Mouse (Mus musculus) thymus, postnatal 0 days (tissue): ENCODE results near the gene Pstpip1. TPM values are rescaled to one million over a fixed set of nuclear protein-coding genes. Genes with fewer than 3 reads are reported as not detected.

ENCODE experiments used
- DNase-seq: peaks from one replicate; pipeline ENCODE4 v3.0.0-alpha.2; 2015; ENCODE audit warnings: low spot score
- polyA plus RNA-seq: library from polyadenylated mRNA; unstranded; fragments of >200 nt; fragmentation: Nextera tagmentation; extraction: Ambion mirVana; gene quantifications from 2 replicates; pipeline ENCODE4 v1.2.1, GENCODE M21; 2015

The Pstpip1 gene
- polyA plus RNA-seq = 68.2 and 72.6 TPM in 2 replicates

DNA sequence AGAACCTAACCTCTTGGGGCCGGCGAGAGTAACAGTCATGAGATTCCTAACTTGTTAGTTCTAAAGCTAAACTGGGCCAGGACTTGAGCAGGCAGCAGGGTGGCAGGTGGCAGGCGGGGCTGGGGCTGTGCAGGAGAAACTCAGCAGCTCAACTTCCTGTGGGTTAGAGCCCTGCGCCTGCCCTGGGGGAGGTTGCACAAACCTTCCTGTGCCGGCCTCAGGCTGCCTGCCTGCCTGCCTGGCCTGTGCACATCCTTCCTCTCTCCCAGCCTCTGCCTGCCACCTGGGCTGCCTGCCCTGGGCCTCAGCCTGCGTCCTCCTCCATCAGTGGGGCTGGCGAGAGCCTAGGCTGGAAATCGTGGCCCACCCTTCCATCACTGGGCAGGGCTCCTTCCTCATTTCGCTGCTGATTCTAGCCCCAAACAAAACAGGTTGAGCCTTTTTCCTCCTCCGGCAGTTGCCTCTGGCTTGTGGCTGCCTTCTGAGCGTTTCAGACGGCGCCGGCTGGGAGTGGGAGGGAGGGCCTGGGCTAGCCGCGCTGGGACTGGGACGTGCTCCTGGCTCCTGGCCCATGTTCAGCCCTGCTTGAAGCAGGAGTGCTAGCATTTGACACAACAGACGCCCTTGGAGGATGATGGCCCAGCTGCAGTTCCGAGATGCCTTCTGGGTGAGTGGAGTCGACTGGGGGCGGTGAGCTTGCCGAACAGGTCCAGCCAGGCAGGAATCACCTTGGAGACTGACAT lies at the start of gene Pstpip1:
Gene Pstpip1 (plus strand): TSS at position 185 of the 743 bp plus-strand sequence.
- peak; percentile 90 for DNase-seq

DNA sequence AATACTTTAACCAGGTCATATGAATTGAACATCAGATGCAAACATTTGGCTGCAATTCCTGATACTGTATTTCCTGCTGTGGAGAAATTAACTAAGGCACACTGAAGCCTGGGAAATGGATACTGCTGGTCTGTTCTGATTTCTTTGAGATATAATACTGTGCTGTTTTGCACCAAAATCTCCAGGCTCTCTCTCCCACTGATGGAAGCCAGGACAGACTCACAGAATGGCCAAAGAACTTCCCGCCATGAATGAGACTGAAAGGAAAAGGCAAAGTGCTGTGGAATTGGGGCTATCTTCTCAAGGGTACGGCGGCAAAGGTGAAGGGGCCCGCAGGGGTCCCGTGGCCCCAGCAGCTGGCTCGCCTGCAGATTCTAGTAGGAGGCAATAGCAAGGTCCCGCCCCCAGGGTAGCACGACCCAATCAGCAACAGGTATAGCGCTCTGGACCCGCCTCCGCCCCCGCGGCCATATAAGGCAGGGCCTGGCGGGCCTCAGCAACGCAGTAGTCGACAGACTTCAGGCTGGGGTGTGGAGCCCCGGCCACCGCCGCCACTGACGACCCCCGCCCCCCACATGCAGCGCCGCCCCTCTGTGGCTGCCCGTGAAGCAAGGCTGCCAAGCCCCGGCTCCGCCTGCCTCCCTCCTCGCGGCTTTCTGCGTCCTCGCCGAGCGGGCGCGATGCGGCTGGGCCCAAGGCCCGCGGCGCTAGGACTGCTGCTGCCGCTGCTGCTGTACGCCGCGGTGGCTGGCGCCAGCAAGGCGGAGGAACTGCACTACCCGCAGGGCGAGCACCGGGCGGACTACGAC lies 48.2 kb upstream of the Pstpip1 start, which contains the start of gene Rcn2:
Gene Rcn2 (plus strand): TSS at position 474 of the 809 bp plus-strand sequence.
- DNase-seq = peak; percentile 95

DNA sequence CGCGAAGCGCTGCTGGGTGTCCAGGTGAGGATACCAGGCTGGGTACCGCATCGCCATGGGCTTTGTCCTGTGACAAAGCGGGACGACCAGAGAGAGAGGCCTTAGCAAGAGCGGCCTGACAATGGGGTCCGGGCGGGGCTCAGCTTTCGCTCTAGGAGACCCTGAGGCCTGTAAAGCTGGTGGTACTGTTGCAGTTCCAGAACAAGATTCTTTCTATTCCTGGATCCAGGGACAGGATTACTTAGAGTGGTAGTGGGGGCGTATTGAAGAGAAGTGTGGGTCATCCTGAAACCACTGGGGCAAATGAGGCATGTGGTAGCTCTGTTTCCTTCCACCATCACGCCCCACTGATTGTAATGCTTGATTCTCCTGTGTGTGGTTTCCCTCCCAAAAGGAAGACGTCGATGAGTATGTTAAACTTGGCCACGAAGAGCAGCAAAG lies 47.6 kb upstream of the Pstpip1 start:
- no peak for DNase-seq

DNA sequence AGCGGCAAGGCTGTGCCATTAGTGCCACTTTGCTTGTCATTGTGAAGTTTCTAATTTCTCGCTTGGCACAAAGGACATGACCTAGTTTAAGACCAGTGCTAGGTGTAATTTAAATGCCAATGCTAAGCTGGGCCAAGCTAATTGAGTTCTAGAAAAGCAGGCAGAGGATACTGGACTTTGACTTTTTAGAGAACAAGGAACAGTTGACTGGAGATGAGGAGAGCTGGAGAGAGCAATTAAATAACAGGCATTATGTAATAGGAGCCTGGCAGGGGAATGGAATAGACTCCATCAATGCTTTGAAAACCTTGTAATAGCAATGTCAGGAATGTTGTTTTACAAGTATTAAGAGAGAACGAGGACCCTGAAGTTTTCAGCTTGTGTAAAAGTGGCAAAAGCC lies 36.0 kb upstream of the Pstpip1 start:
- no peak for DNase-seq

DNA sequence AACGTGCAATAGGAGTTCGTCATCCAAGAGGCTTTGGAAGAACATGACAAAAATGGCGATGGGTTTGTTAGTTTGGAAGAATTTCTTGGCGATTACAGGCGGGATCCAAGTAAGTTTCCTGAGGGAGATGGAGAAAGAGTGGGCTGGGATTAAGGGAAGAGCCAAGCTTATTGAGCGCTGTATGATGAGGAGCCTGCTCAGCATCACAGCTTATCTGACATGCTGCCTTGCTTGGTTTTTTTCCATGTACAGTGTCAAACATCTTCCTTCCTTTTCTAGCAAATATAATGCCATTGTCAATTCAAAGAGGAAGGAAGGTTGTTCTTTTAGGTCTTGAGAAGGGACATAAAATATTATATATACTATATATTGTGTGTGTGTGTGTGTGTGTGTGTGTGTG lies 33.6 kb upstream of the Pstpip1 start:
- no peak for DNase-seq

DNA sequence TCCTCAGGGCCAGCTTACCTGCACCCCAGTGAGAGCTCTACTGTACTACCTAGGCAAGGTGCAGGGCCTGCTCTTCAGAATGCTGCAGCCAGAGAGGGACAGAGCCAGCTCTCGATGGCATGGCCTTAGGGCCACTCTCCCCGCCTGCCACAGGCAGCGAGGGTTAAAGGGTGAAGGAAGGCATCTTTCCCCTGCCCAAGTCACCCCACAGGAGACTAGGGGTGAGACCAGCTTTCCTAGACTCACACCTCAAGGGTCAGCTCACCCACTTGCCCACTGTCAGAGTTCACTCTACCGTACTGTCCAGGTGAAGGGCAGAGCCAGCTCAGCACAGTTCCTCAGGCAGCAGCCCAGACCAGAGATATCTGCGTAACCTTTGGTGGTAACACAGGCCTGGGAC lies 27.4 kb upstream of the Pstpip1 start:
- no peak for DNase-seq

DNA sequence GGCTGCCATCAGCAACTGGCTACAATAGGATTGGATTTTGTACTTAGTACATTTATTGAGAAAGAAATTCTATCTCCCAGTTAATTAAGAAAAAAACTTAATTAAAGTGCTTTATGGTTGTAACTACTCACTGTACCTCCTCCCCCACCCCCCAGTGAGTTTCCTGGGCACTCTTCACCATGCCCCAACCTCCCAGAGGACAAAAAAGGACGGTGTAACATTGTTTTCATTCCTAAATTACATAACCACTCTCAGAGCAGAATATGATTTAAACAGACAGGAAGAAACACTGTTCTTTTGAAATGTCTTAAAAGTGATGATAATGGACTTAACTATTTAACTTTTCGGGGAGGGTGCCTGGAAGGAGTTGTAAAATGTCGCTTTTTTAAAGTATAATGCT lies 24.8 kb upstream of the Pstpip1 start:
- no peak for DNase-seq

DNA sequence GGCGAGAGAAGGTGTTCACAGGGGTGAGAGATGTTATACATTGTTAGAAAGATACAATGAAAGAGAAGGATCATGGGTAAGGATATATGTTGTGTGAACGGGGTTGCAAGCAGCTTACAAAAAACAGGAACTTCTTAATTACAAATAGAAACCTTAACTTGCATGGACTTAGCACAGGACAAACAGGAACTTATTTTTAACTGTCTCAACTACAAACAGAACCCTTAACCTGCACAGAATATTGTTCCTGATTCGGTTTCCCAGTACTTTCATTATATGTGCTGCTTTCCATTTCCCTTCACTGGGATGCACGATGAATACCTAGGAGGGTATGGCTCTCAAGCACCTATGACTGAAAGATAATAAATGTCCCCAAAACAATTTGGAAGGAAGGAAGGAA lies 21.8 kb upstream of the Pstpip1 start:
- no peak for DNase-seq

DNA sequence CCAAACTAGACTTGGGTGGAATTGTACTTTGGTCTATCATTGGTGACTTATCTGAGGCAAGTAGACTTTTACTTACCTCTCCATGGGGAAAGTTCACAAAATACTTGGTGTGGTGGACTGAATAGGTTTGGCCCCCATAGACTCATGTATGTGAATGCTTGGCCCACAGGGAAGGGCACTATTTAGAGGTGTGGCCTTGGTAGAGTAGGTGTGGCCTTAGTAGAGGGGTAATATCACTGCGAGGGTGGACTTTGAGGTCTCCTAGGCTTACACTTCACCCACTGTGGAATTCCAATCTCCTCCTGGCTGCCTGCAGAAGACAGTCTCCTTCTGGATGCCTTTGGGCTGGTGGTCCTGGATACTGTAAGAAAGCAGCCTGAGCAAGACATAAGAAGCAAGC lies 21.1 kb upstream of the Pstpip1 start:
- no peak for DNase-seq

DNA sequence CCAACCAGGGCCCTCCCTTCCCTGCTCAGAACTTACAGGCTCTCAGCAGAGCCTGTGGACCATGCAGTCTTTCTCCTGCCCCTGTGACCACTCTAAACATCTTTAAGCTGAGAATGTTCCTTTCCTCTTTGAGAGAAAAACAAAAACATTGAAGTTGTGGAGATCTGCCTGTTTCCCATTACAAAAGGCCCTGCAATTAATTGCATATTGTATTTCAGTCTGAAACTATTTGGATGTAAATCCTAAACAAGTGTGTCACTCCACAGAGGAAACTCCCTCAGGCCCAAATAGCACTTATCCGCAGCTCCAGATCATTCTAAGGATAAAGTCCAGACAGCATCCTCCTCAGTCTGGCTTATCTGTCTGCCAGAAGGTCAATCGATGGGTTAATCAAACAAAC lies 16.9 kb upstream of the Pstpip1 start:
- DNase-seq = no peak

DNA sequence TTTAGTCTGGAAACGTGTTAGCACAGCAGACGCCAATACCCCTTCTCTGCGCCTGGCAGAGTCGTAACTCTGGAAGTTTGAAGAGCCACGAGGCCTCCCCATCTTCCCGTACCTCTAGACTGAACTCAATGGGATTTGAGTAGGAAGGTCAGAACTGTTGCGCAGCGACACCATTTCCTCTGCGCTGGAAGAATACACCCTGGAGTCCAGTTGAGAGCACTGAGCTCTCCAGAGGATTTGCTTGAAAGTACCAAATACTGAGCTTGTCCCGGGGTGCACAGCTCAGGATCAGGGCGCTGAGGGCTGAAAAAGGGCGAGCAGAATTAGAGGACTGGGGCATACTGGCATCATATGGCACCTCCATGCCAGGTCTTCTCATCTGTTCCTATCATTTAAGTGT lies 14.9 kb upstream of the Pstpip1 start:
- DNase-seq = no peak

DNA sequence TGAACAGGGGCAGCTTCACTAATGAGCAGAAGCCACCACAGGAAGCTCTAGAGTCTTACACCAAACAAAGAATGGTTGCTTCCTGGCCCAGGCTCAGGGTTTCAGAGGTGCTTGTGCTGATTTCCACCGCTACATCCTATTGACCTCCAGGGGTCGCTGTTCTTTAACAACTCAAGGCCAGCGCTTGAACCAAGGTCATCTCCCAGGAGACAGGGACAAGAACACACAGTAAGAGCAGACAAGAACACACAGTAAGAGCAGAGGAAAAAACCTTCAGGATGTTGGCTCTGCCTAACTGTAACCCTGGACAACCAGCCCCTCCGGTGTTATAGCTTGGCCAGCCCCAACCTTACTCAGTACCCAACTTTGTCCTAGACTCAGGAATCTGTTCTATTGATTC lies 14.5 kb upstream of the Pstpip1 start:
- DNase-seq = peak; percentile 92

DNA sequence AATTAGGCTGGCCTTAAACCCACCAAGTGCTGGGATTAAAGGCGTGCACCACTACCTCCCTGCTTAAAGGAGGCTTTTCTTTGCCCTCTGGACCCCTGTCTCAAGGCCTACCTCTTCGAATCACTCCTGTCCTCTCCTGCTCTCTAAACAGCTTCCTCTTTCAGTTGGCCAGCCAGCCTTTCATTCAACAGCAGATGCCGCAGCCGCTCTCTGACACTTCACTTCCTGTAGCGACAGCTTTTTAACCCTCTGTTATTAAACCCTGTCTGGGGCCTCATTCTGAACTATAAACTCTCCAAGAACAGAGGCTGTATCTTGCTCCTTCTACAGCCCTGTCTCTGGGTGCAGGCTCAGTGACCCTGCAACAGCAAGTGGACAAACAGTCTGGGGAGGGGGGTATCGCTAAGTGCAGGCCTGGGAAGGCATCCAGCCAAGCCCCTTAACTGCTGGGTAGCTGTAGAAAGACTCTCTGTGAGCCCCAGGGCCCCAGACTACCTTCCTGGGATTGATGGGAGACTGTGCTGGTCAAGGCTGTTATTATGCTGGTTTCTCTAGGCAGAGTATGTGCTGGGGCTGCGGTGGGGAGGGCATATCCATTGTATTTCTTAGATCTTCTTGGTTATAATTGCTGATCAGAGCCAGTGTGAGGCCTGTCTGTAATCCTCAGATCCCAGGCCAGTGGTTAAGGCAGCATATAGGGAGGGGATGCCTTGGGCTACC lies 13.7 kb upstream of the Pstpip1 start:
- DNase-seq = peak; percentile 84

DNA sequence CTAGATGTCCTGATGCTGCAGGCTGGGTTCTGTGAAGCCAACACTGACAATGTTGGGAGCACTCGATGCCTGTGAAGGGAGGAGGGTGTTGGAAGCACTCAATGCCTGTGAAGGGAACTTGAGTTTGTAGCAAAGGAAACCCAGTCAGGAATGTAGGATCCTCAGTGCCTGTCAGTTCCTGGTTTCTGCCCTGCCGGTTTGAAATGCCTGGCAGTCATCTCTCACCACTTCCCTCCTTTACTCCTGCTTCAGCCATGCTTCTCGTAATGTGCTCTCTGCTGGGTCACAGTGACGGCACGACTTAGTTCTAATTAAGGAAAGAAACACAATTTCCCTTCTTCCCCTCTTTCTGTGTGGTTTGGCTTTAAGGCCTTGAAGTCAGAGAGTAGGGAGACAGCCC lies 10.2 kb upstream of the Pstpip1 start:
- DNase-seq = no peak

DNA sequence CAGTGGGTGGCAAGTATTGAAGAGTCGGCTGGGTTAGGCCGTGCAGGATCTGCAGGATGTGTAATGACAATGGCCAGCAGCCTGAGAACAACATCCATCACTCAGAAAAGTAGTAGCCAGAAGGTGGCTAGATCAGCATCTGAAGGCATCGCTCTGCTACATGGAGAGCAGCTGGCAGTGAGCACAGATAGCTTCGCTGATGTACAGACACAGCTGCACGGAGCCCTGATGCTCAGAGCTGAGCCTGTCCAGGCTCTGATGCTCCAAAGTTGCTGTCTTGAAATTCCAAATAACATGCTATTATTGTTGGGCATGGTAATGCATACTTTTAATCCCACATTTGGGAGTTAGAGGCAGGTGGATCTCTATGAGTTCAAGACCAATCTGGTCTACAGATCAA lies 3.2 kb upstream of the Pstpip1 start:
- no peak for DNase-seq

DNA sequence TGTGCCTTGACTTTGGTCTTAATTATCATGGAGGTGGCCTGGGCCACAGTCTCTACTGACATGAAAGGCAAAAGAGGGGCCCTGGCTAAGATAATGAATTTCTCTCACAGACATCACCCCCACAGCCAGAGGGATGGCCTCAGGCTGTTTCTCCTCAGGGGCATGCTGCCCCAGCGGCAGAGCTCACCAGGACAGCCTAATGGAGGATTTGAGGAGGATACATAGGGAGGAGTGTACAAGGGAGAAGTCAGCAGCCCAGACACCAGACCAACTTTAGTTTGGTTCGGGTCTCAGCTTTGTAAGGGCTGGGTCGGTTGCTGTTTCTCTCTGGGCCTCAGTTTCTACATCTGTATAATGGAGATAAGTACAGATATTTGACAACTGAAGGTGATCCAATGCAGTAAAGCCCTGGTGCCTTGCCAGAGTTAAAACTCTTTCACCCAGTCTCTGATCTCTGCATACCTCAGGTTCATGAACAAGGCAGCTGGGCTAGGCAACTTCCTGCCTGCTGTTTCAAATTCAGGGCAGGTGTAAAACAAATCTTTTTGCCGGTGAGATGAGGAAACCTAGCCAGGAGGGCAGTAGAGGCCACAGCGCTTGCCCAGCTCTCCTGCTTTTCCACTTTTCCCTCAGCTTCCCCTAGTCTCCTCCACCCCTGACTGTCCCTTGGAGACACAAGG lies 924 bp downstream of the Pstpip1 start:
- DNase-seq = peak; percentile 59

DNA sequence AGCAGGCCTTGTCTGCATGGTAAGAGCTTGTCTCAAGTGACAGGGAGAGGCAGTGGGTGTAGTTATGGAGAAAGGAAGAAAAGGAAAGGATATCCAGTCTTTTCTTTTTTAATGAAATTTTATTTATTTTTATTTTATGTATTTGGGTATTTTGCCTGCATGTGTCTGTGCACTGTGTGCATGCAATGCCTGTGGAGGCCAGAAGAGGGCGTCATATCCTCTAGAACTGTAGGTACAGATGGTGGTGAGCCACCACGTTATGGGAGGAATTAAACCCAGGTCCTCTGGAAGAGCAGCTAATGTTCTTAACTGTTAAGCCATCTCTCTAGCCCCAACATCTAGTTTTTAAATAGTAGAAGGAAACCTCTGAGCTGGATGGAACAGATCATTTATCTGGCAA lies 2.3 kb downstream of the Pstpip1 start:
- peak; percentile 44 for DNase-seq

DNA sequence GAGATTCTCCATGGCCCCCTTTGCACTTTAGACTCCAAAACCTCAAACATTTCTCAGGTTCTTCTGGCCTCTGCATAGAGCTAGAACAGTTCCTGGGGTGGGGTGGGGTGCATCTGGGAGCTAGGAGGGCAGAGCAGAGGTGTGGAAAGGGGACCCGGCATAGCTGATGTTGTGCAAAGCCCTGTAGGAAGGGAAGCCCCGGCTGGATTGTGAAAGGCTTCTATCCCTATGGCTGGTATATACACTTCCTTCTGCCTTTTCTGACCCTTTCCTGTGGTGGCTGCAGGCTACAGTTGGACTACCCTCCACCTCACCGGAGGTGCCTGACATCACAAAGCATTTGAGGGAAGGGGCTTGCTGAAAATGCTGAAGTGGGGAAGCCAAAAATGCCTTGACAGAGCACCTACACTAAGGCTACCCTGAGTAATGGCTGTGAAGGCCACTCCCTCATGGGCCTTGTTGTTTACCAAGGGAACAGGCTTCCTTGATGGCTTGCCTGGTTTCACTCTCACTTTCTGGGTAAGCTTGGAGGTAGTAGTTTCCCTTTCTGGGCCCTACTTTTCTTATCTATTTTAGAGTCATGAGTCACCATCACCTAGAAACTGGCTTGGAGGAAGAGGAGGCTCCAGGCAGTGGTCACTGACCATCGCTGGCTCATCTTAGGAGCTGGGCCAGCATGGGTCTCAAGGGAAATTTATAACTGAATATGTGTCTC lies 8.0 kb downstream of the Pstpip1 start:
- DNase-seq = no peak

DNA sequence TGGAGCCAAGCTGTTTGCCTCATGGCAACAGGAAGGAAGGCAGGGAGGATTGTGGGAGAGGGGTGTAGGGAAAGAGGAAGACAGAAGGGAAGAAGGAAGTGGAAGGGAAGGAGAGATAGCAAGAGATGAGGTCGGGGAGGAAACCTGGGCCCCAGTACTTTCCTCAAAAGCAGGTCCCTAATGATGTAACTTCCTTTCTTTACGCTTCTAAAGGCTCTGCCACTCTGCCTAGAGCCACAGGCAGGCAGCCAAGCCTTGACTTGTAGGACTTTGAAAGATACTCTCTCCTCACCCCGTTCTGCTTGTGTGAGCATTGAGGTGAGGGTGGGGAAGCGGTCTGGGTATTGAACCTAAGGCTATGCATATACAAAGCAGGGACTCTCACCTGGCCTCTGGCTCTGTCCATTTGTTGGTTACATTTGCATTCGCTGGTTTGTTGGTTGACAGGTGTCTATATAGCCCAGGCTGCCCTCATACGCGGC lies 10.3 kb downstream of the Pstpip1 start:
- peak; percentile 34 for DNase-seq

DNA sequence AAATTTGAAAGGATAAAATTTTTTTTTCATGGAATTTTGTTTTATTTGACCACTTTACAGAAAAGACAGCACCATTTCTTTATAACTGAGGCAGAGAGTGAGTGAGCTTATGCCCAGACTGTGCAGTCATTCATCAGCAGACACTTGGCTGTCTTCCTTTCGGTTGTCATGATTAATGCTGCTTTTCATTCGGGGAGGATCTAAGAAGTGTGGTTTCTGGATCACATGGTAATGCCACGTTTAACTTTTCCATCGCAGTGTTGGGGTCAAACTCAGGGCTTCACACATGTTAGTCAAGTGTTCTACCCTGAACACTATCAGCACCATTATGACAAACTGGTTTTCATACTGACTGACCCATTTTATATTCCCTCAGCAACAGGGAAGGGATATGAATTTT lies 11.3 kb downstream of the Pstpip1 start:
- no peak for DNase-seq

DNA sequence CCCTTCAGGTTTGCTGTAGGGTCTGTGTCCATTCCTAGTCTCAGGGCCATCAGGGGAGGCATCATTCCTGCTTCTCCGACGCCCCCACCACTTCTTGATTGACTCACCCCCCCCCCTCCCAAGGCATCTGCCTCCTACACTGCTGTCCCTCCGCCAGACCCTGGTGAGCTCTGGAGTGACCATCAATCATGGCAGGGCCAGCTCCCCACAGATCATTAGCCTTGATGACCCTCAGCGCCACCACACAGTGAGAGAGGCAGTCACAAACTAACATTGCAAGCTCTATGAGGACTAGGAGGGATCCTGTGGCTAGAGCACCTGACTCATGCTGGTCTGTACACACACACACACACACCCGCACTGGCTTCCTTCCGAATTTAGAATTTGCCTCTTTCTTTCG lies 15.2 kb downstream of the Pstpip1 start:
- no peak for DNase-seq
